Mouse (Mus musculus): ENCODE data around the gene Cct7. TPM values are rescaled to one million over a fixed set of nuclear protein-coding genes. Genes with fewer than 3 reads are reported as not detected.
A peak's percentile ranks its signal among the peaks of the same experiment; 100 is the strongest.

Gene Cct7
- total and polyA plus RNA-seq, 2 experiments from 2014 or later = 273 to 552 TPM

DNA sequence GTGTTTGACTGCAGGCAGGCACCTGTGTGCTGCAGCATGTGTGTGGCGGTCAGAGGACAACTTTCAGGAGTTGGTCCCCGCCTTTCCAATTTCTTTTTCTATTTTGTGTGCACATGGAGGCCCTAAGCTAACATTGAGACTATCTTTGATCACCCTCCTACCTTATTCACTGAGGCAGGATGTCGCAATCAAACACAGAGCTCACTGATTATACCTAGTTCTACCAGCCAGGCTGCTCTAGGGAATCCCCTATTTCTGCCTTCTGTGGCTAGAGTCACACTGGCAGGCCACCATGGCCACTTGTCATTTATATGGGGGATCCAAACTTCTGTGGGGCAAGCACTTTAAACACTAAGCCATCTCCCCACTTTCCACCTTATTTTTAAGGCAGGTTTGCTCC lies 38.4 kb downstream of the Cct7 start:
- H3K4me2 ChIP-seq (ENCODE audit: low read depth) = no peak overlapping the region
- no peak for TF ChIP-seq CTCF (IDR thresholded peaks at IDR 0.05; ENCODE audit: low read depth)
- no peak overlapping the region for H3K4me3 ChIP-seq (ENCODE audit: low read depth, low read length)

GRCm38 (mm10) chr6:85490252-85490651 lies 38.9 kb downstream of the Cct7 start:
- Histone ChIP-seq H3K27me3 (ENCODE audit: insufficient read depth, low read length) (0 out of 2 replicates have a peak, but pooled peaks cover 3% of the 10 kb centered on the region), H3K9ac (no peak overlapping the region), H3K4me1 (ENCODE audit: insufficient read depth) (no peaks in the 10 kb centered on the region; the same call in 1 of the 2 replicates), H3K4me3 (ENCODE audit: low read depth, low read length) (no peak overlapping the region), H3K9me3 (ENCODE audit: low read length) (no peaks in the 10 kb centered on the region), H3K27ac (ENCODE audit: low read depth, low read length) (no peak overlapping the region), H3K4me2 (ENCODE audit: low read depth) (no peak overlapping the region), H3K36me3 (ENCODE audit: insufficient read depth) (peaks cover 3% of the 10 kb centered on the region; the same call in 1 of the 2 replicates)
- DNase-seq = no peak
- WGBS = 91% methylated on average over 4 of the region's 4 CpGs
- no peak for ATAC-seq
- no peak for TF ChIP-seq CTCF (IDR thresholded peaks at IDR 0.05; ENCODE audit: low read depth)

More for the DNA sequence above, 38.4 kb downstream of the Cct7 start:
- Histone ChIP-seq H3K27me3 (ENCODE audit: insufficient read depth, low read length) (0 out of 2 replicates have a peak, but pooled peaks cover 8% of the 10 kb centered on the region), H3K27ac (ENCODE audit: low read depth, low read length) (no peak overlapping the region), H3K36me3 (ENCODE audit: insufficient read depth) (peaks cover 3% of the 10 kb centered on the region; the same call in 1 of the 2 replicates), H3K9me3 (ENCODE audit: low read length) (no peaks in the 10 kb centered on the region), H3K9ac (no peak overlapping the region), H3K4me1 (ENCODE audit: insufficient read depth) (no peaks in the 10 kb centered on the region; the same call in 1 of the 2 replicates)
- ATAC-seq (no peak), DNase-seq (no peak)
- WGBS = 84% methylated on average over 3 of the region's 3 CpGs

GRCm38 (mm10) chr6:85491606-85492005 lies 40.3 kb downstream of the Cct7 start:
- ATAC-seq (no peak), DNase-seq (no peak)
- no peak overlapping the region for H3K4me2 ChIP-seq (ENCODE audit: low read depth)
- peaks cover 1% of the 10 kb centered on the region; the same call in 1 of the 2 replicates for H3K36me3 ChIP-seq (ENCODE audit: insufficient read depth)
- H3K9ac ChIP-seq = no peak overlapping the region
- WGBS = 96% methylated on average over 3 of the region's 3 CpGs
- H3K9me3 ChIP-seq (ENCODE audit: low read length) = no peaks in the 10 kb centered on the region
- H3K27ac ChIP-seq (ENCODE audit: low read depth, low read length) = no peak overlapping the region
- H3K4me1 ChIP-seq (ENCODE audit: insufficient read depth) = no peaks in the 10 kb centered on the region
- no peak overlapping the region for H3K4me3 ChIP-seq (ENCODE audit: low read depth, low read length)
- no peaks in the 10 kb centered on the region for H3K27me3 ChIP-seq (ENCODE audit: insufficient read depth, low read length)
- no peak for TF ChIP-seq CTCF (IDR thresholded peaks at IDR 0.05; ENCODE audit: low read depth)

DNA sequence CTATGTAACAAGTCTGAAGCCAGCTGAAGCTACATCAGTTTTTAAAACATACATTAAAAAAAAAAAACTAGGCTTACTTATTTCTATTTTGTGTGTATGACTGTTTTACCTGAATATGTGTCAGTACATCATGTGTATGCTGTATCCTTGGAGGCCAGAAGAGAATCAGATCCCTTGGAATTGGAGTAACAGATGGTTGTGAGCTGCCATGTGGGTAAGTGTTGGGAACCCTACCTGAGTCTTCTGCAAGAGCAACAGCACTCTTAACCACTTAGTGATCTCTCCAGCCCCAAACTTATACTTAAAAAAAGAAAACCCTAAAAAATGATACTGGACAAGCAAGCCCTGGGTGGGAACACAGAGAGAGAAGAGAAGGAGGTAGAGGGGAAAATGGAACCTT lies 45.7 kb downstream of the Cct7 start:
- Histone ChIP-seq H3K9ac (no peak overlapping the region), H3K27ac (ENCODE audit: low read depth, low read length) (no peak overlapping the region), H3K4me2 (ENCODE audit: low read depth) (no peak overlapping the region), H3K4me1 (ENCODE audit: insufficient read depth) (no peaks in the 10 kb centered on the region), H3K4me3 (ENCODE audit: low read depth, low read length) (no peak overlapping the region), H3K9me3 (ENCODE audit: low read length) (no peaks in the 10 kb centered on the region), H3K36me3 (ENCODE audit: insufficient read depth) (no peaks in the 10 kb centered on the region), H3K27me3 (ENCODE audit: insufficient read depth, low read length) (no peaks in the 10 kb centered on the region)
- TF ChIP-seq CTCF (IDR thresholded peaks at IDR 0.05; ENCODE audit: low read depth) = no peak
- no peak for DNase-seq
- ATAC-seq = no peak

DNA sequence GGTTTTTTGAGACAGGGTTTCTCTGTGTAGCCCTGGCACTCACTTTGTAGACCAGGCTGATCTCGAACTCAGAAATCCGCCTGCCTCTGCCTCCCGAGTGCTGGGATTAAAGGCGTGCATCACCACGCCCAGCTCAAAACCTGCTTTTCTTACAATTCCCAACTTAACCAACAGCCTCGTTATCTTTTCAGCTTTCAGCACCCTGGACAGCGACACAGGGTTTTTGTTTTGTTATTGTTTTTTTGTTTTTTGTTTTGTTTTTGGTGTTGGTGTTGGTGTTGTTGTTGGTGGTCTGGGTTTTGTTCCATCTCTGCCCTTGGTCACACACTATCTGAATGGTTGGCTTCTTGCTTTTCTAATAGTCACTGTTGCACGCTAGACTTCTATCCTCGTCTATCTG lies 46.8 kb downstream of the Cct7 start:
- Histone ChIP-seq H3K36me3 (ENCODE audit: insufficient read depth) (no peaks in the 10 kb centered on the region), H3K27me3 (ENCODE audit: insufficient read depth, low read length) (no peaks in the 10 kb centered on the region), H3K4me1 (ENCODE audit: insufficient read depth) (peaks cover under 1% of the 10 kb centered on the region; the same call in 1 of the 2 replicates), H3K4me3 (ENCODE audit: low read depth, low read length) (no peak overlapping the region), H3K4me2 (ENCODE audit: low read depth) (no peak overlapping the region), H3K9me3 (ENCODE audit: low read length) (no peaks in the 10 kb centered on the region), H3K27ac (ENCODE audit: low read depth, low read length) (no peak overlapping the region), H3K9ac (no peak overlapping the region)
- WGBS = 72% methylated on average over 9 of the region's 9 CpGs
- no peak for DNase-seq
- no peak for TF ChIP-seq CTCF (IDR thresholded peaks at IDR 0.05; ENCODE audit: low read depth)
- ATAC-seq = no peak

- H3K4me1 ChIP-seq (ENCODE audit: insufficient read depth) = peaks cover 5% of the 10 kb centered on the region; the same call in 1 of the 2 replicates
- no peak for ATAC-seq
- H3K4me2 ChIP-seq (ENCODE audit: low read depth) = no peak overlapping the region
- no peak for DNase-seq
- no peak overlapping the region for H3K27ac ChIP-seq (ENCODE audit: low read depth, low read length)
- H3K27me3 ChIP-seq (ENCODE audit: insufficient read depth, low read length) = no peaks in the 10 kb centered on the region
- no peak overlapping the region for H3K9ac ChIP-seq
- no peak overlapping the region for H3K4me3 ChIP-seq (ENCODE audit: low read depth, low read length)
- no peaks in the 10 kb centered on the region for H3K36me3 ChIP-seq (ENCODE audit: insufficient read depth)
- WGBS = 81% methylated on average over 1 of the region's 1 CpGs
- TF ChIP-seq CTCF (IDR thresholded peaks at IDR 0.05; ENCODE audit: low read depth) = no peak
- H3K9me3 ChIP-seq (ENCODE audit: low read length) = no peaks in the 10 kb centered on the region
These were observed 49.1 kb downstream of the Cct7 start for GRCm38 (mm10) chr6:85500416-85500815.

GRCm38 (mm10) chr6:85501571-85502102 lies 50.3 kb downstream of the Cct7 start:
- 5% methylated on average over 6 of the region's 6 CpGs for WGBS
- no peak for DNase-seq
- Histone ChIP-seq H3K9ac (peak overlapping the region; percentile 96), H3K4me3 (ENCODE audit: low read depth, low read length) (peak overlapping the region; percentile 72), H3K36me3 (ENCODE audit: insufficient read depth) (no peaks in the 10 kb centered on the region), H3K27ac (ENCODE audit: low read depth, low read length) (peak overlapping the region; percentile 76), H3K4me1 (ENCODE audit: insufficient read depth) (peaks cover 5% of the 10 kb centered on the region; the same call in 1 of the 2 replicates), H3K4me2 (ENCODE audit: low read depth) (peak overlapping the region; percentile 72), H3K27me3 (ENCODE audit: insufficient read depth, low read length) (no peaks in the 10 kb centered on the region), H3K9me3 (ENCODE audit: low read length) (no peaks in the 10 kb centered on the region)
- ATAC-seq = no peak
- TF ChIP-seq CTCF (IDR thresholded peaks at IDR 0.05; ENCODE audit: low read depth) = peak; percentile 10; the same call in 1 of the 2 replicates

Data from forebrain, postnatal 0 days (tissue).